Mouse (Mus musculus) G1E (cell line): ENCODE results near the gene Patz1. TPM values are rescaled to one million over a fixed set of nuclear protein-coding genes. Genes with fewer than 3 reads are reported as not detected.

Experiments
- ATAC-seq: 2 replicates; pipeline ENCODE4 v1.8.0; 2016; ENCODE audit warnings: mild to moderate bottlenecking; ENCODE audit not compliant: insufficient number of reproducible peaks, poor library complexity, low FRiP score, severe bottlenecking; ENCODE audit errors: extremely low read depth
- DNase-seq: peaks from one replicate; pipeline ENCODE4 v3.0.0; 2012; ENCODE audit warnings: low spot score
- H3K27me3 ChIP-seq: 2 replicates; pipeline ENCODE4 v1.6.1; 2012; ENCODE audit warnings: mild to moderate bottlenecking, low read length, inconsistent platforms; ENCODE audit not compliant: insufficient read depth
- H3K36me3 ChIP-seq: replicated peaks from 2 replicates; pipeline ENCODE3; 2012; ENCODE audit warnings: mild to moderate bottlenecking, inconsistent platforms
- H3K4me1 ChIP-seq: 2 replicates; pipeline ENCODE4 v1.6.1; 2012; ENCODE audit warnings: low read depth, low read length, inconsistent platforms, mixed read lengths; ENCODE audit not compliant: insufficient read depth
- H3K4me3 ChIP-seq: 2 replicates; pipeline ENCODE4 v1.5.1; 2012; ENCODE audit warnings: low read depth, mild to moderate bottlenecking, inconsistent platforms, low read length, moderate library complexity, mixed read lengths
- H3K9me3 ChIP-seq: replicated peaks from 2 replicates; pipeline ENCODE4 v1.6.1; 2012; ENCODE audit warnings: inconsistent platforms
- CTCF ChIP-seq: IDR thresholded peaks from 2 replicates; pipeline ENCODE4 v1.5.1; 2012; ENCODE audit warnings: low read depth, low read length, inconsistent platforms, mixed read lengths
- GATA1 ChIP-seq: IDR thresholded peaks from 2 replicates; pipeline ENCODE4 v1.6.1; 2012; ENCODE audit warnings: borderline replicate concordance, low read length, inconsistent platforms, mixed read lengths
- GATA2 ChIP-seq: IDR thresholded peaks from 2 replicates; pipeline ENCODE4 v1.6.1; 2012; ENCODE audit warnings: low read depth, low read length, inconsistent platforms, borderline replicate concordance
- POLR2AphosphoS5 ChIP-seq: IDR thresholded peaks from 2 replicates; pipeline ENCODE4 v1.6.1; 2012; ENCODE audit warnings: low read depth, low read length, inconsistent platforms; ENCODE audit not compliant: insufficient replicate concordance
- TAL1 ChIP-seq: conservative IDR thresholded peaks from 2 replicates; pipeline ENCODE4 v1.6.1; 2012; ENCODE audit warnings: low read depth, low read length, inconsistent platforms, mixed read lengths
- polyA plus RNA-seq: library from polyadenylated mRNA; stranded (reverse); fragments of >175 nt; gene quantifications from 2 replicates; pipeline ENCODE4 v1.2.3, GENCODE M21; 2012
- total RNA-seq, 2 experiments: library from RNA; stranded (forward) in 1 of 2; stranded (reverse) in 1 of 2; fragments of 200-1000 nt in 1 of 2; fragments of >200 nt in 1 of 2; fragmentation: Nextera tagmentation in 1 of 2; gene quantifications; 2 replicates each; pipeline ENCODE4 v1.2.3; 2014 to 2017

The Patz1 gene
- total RNA-seq (2014; fragmentation: Nextera tagmentation) = 71.9 and 89.1 TPM in 2 replicates
- 56.5 and 66.6 TPM in 2 replicates for total RNA-seq (2017)
- polyA plus RNA-seq = 86.1 and 112 TPM in 2 replicates

GRCm38 (mm10) chr11:3288521-3289301 is at the start of gene Patz1:
Patz1 (plus strand) TSS chr11:3288874.
- peak; percentile 28 for DNase-seq
- H3K27me3 ChIP-seq = no peaks in the 10 kb centered on the region
- H3K9me3 ChIP-seq = no peaks in the 10 kb centered on the region
- peaks cover 31% of the 10 kb centered on the region for H3K36me3 ChIP-seq
- no peak for TF ChIP-seq GATA1
- TF ChIP-seq TAL1 = no peak
- 0 out of 2 replicates have a peak, but pooled peaks have one; percentile 25 for TF ChIP-seq POLR2AphosphoS5
- TF ChIP-seq GATA2 = no peak
- no peak for TF ChIP-seq CTCF
- H3K4me1 ChIP-seq = peaks cover 53% of the 10 kb centered on the region
- ATAC-seq = peak; percentile 1; the same call in 1 of the 2 replicates
- peak within 1 kb of the TSS; percentile 93 for H3K4me3 ChIP-seq

- no peaks in the 10 kb centered on the region for H3K27me3 ChIP-seq
- H3K4me1 ChIP-seq = peaks cover 9% of the 10 kb centered on the region; the same call in 1 of the 2 replicates
- peaks cover 95% of the 10 kb centered on the region for H3K36me3 ChIP-seq
- no peak overlapping the region for H3K4me3 ChIP-seq
- TF ChIP-seq GATA1 (no peak), GATA2 (no peak), CTCF (no peak), POLR2AphosphoS5 (no peak), TAL1 (no peak)
- ATAC-seq (no peak), DNase-seq (no peak)
- H3K9me3 ChIP-seq = peaks cover 3% of the 10 kb centered on the region; the same call in 1 of the 2 replicates
Observed at GRCm38 (mm10) chr11:3242395-3242794, 46.3 kb upstream of the Patz1 start.

GRCm38 (mm10) chr11:3243771-3244170 is 44.9 kb upstream of the Patz1 start:
- TF ChIP-seq CTCF (no peak), POLR2AphosphoS5 (no peak), GATA2 (no peak), TAL1 (no peak), GATA1 (no peak)
- Histone ChIP-seq H3K27me3 (no peaks in the 10 kb centered on the region), H3K9me3 (peaks cover 3% of the 10 kb centered on the region; the same call in 1 of the 2 replicates), H3K4me3 (no peak overlapping the region), H3K4me1 (peaks cover 9% of the 10 kb centered on the region; the same call in 1 of the 2 replicates), H3K36me3 (peaks cover 95% of the 10 kb centered on the region)
- DNase-seq (no peak), ATAC-seq (no peak)

GRCm38 (mm10) chr11:3247387-3247786 is 41.3 kb upstream of the Patz1 start:
- no peaks in the 10 kb centered on the region for H3K9me3 ChIP-seq

GRCm38 (mm10) chr11:3259537-3259936 is 29.1 kb upstream of the Patz1 start:
- TF ChIP-seq GATA1 (no peak), GATA2 (no peak)
- Histone ChIP-seq H3K4me1 (peaks cover 20% of the 10 kb centered on the region), H3K9me3 (no peaks in the 10 kb centered on the region), H3K27me3 (no peaks in the 10 kb centered on the region), H3K4me3 (no peak overlapping the region), H3K36me3 (peaks cover 91% of the 10 kb centered on the region)
- no peak for DNase-seq
- no peak for ATAC-seq

More at GRCm38 (mm10) chr11:3247387-3247786, 41.3 kb upstream of the Patz1 start:
- H3K4me1 ChIP-seq = peaks cover 11% of the 10 kb centered on the region; the same call in 1 of the 2 replicates
- H3K4me3 ChIP-seq = no peak overlapping the region
- H3K36me3 ChIP-seq = peaks cover 96% of the 10 kb centered on the region
- no peaks in the 10 kb centered on the region for H3K27me3 ChIP-seq
- no peak for DNase-seq
- ATAC-seq = no peak
- TF ChIP-seq GATA1 (no peak), GATA2 (no peak), TAL1 (no peak), POLR2AphosphoS5 (no peak)

GRCm38 (mm10) chr11:3265291-3266078 is 23.2 kb upstream of the Patz1 start:
- peaks cover 41% of the 10 kb centered on the region for H3K36me3 ChIP-seq
- DNase-seq = peak; percentile 6
- H3K4me1 ChIP-seq = peaks cover 35% of the 10 kb centered on the region
- H3K9me3 ChIP-seq = no peaks in the 10 kb centered on the region
- TF ChIP-seq CTCF (no peak), TAL1 (no peak), POLR2AphosphoS5 (no peak), GATA2 (no peak), GATA1 (no peak)
- no peak for ATAC-seq
- peak overlapping the region; percentile 98 for H3K4me3 ChIP-seq
- no peaks in the 10 kb centered on the region for H3K27me3 ChIP-seq
